Mouse (Mus musculus): ENCODE data around the gene Coro7.
A peak's percentile ranks its signal among the peaks of the same experiment; 100 is the strongest.
"Not testable (repeated sequence)": the region's sequence is repeated elsewhere in the genome, so short reads cannot be mapped to it uniquely, and the experiment has no call there.

The Coro7 gene

GRCm38 (mm10) chr16:4679121-4680018 is at the start of gene Coro7:
Gene Coro7 (minus strand): TSS chr16:4679777.
- peak; percentile 97 for DNase-seq (ENCODE audit: low read depth, low spot score)

- DNase-seq (ENCODE audit: low read depth, low spot score) = no peak
Observed at GRCm38 (mm10) chr16:4727963-4728362, 48.4 kb upstream of the Coro7 start.

- DNase-seq (ENCODE audit: low read depth, low spot score) = no peak
Observed at GRCm38 (mm10) chr16:4727526-4727925, 47.9 kb upstream of the Coro7 start.

- DNase-seq (ENCODE audit: low read depth, low spot score) = no peak
Observed at GRCm38 (mm10) chr16:4726528-4727128, 47.1 kb upstream of the Coro7 start.

- peak; percentile 98 for DNase-seq (ENCODE audit: low read depth, low spot score)
Observed at GRCm38 (mm10) chr16:4725780-4726527, 46.4 kb upstream of the Coro7 start, which contains the start of gene Hmox2. Gene Hmox2 (plus strand): TSS chr16:4726361.

GRCm38 (mm10) chr16:4725266-4725665 is 45.7 kb upstream of the Coro7 start:
- no peak for DNase-seq (ENCODE audit: low read depth, low spot score)

- peak; percentile 40 for DNase-seq (ENCODE audit: low read depth, low spot score)
Observed at GRCm38 (mm10) chr16:4722915-4723209, 43.3 kb upstream of the Coro7 start.

GRCm38 (mm10) chr16:4722128-4722914 is 42.7 kb upstream of the Coro7 start:
- DNase-seq (ENCODE audit: low read depth, low spot score) = no peak

GRCm38 (mm10) chr16:4718753-4719518 is 39.4 kb upstream of the Coro7 start, which contains the start of gene Nmral1:
Gene Nmral1 (minus strand): TSS chr16:4719356.
- DNase-seq (ENCODE audit: low read depth, low spot score) = peak; percentile 64

GRCm38 (mm10) chr16:4717866-4718265 is 38.3 kb upstream of the Coro7 start:
- no peak for DNase-seq (ENCODE audit: low read depth, low spot score)

GRCm38 (mm10) chr16:4713861-4714710 is 34.5 kb upstream of the Coro7 start:
- DNase-seq (ENCODE audit: low read depth, low spot score) = no peak

GRCm38 (mm10) chr16:4711173-4711572 is 31.6 kb upstream of the Coro7 start:
- no peak for DNase-seq (ENCODE audit: low read depth, low spot score)

GRCm38 (mm10) chr16:4705541-4705940 is 26.0 kb upstream of the Coro7 start:
- no peak for DNase-seq (ENCODE audit: low read depth, low spot score)

- DNase-seq (ENCODE audit: low read depth, low spot score) = no peak
Observed at GRCm38 (mm10) chr16:4702646-4703045, 23.1 kb upstream of the Coro7 start.

- no peak for DNase-seq (ENCODE audit: low read depth, low spot score)
Observed at GRCm38 (mm10) chr16:4701211-4701610, 21.6 kb upstream of the Coro7 start.

- not testable (repeated sequence) for DNase-seq (ENCODE audit: low read depth, low spot score)
Observed at GRCm38 (mm10) chr16:4689371-4689770, 9.8 kb upstream of the Coro7 start.

GRCm38 (mm10) chr16:4684457-4684791 is 4.8 kb upstream of the Coro7 start:
- DNase-seq (ENCODE audit: low read depth, low spot score) = no peak

- peak; percentile 98 for DNase-seq (ENCODE audit: low read depth, low spot score)
Observed at GRCm38 (mm10) chr16:4683581-4684456, 4.2 kb upstream of the Coro7 start.

- no peak for DNase-seq (ENCODE audit: low read depth, low spot score)
Observed at GRCm38 (mm10) chr16:4683193-4683580, 3.6 kb upstream of the Coro7 start.

Measured in CD4-positive, CD25-positive, alpha-beta regulatory T cell, adult 2 months (primary cell).